ENCODE assay signal across 9 mouse cellular contexts in the genomic region with DNA sequence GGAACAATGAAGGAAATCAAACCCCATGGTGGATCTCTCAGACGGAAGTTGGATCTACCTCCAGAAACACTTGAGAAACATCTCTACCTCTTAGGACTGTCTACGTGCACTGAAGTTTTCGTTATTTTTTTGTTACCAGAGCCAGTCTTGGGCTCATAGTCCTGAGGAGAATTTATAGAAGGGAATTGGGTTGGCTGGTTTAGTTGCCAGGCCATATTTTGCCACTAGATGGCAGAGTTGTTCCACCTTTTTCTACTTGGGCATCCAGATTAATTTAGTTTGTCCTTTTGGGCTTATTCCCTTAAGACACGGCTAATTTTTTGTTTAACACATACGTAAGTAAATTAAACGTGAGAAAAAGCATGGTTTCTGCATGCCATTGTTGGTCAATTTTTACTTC. TPM values are rescaled to one million over a fixed set of nuclear protein-coding genes. Genes with fewer than 3 reads are reported as not detected.
DNase-seq lines count a peak whose midpoint lies in the region; ATAC-seq and TF ChIP-seq lines count a peak whose summit lies in the region.
"Had no signal": no experiment of that assay in that cellular context is flagged by ENCODE, and none has a peak within 500 bp of the region (broad histone marks: within the 10 kb centered on the region; RNA-seq: fewer than 3 reads in every experiment).

No protein-coding gene starts in this region.

- peak; percentile 71 for TF ChIP-seq CTCF in heart, postnatal 0 days (IDR thresholded peaks at IDR 0.05; ENCODE audit: low read depth)

- no peak overlapping the region for H3K4me3 ChIP-seq in liver, embryonic 13.5 days (replicated peaks)
- no peak overlapping the region for H3K4me3 ChIP-seq in liver, embryonic 12.5 days
- no peak overlapping the region for H3K4me3 ChIP-seq in embryonic facial prominence, embryonic 10.5 days
- H3K4me3 ChIP-seq in heart, postnatal 0 days (ENCODE audit: low read depth, low read length): no peak overlapping the region
- no peak overlapping the region for H3K4me3 ChIP-seq in midbrain, embryonic 11.5 days (ENCODE audit: low read depth, low read length)
- H3K4me3 ChIP-seq: lung, embryonic 15.5 days had no signal

- no peak overlapping the region for H3K27ac ChIP-seq in liver, embryonic 13.5 days
- no peak overlapping the region for H3K27ac ChIP-seq in liver, embryonic 12.5 days
- no peak overlapping the region for H3K27ac ChIP-seq in embryonic facial prominence, embryonic 10.5 days (replicated peaks)
- H3K27ac ChIP-seq in heart, postnatal 0 days (ENCODE audit: low read depth): peak overlapping the region; percentile 97; the same call in 1 of the 2 replicates
- no peak overlapping the region for H3K27ac ChIP-seq in midbrain, embryonic 11.5 days (ENCODE audit: low read depth, low read length)

- TF ChIP-seq EP300 in heart, postnatal 0 days (IDR thresholded peaks at IDR 0.05; ENCODE audit: low read depth): no peak

- no peaks in the 10 kb centered on the region for H3K27me3 ChIP-seq in liver, embryonic 13.5 days
- no peaks in the 10 kb centered on the region for H3K27me3 ChIP-seq in liver, embryonic 12.5 days (replicated peaks)
- no peaks in the 10 kb centered on the region for H3K27me3 ChIP-seq in embryonic facial prominence, embryonic 10.5 days (replicated peaks; ENCODE audit: low read depth, poor library complexity, severe bottlenecking)
- no peaks in the 10 kb centered on the region for H3K27me3 ChIP-seq in heart, postnatal 0 days (ENCODE audit: control insufficient read depth, insufficient read depth, low read length)
- no peaks in the 10 kb centered on the region for H3K27me3 ChIP-seq in midbrain, embryonic 11.5 days (ENCODE audit: control insufficient read depth, insufficient read depth, low read length)
- H3K27me3 ChIP-seq: lung, embryonic 15.5 days had no signal

- H3K9ac ChIP-seq in liver, embryonic 13.5 days: no peak overlapping the region
- H3K9ac ChIP-seq in liver, embryonic 12.5 days: no peak overlapping the region
- no peak overlapping the region for H3K9ac ChIP-seq in heart, postnatal 0 days (replicated peaks; ENCODE audit: low read depth, low read length)
- H3K9ac ChIP-seq in midbrain, embryonic 11.5 days (ENCODE audit: low read length): no peak overlapping the region
- H3K9ac ChIP-seq: lung, embryonic 15.5 days had no signal

- no peak for ATAC-seq in liver, embryonic 13.5 days (ENCODE audit: low read depth)
- ATAC-seq in liver, embryonic 12.5 days: no peak
- ATAC-seq in heart, postnatal 0 days (ENCODE audit: insufficient read depth, low read depth): no peak
- ATAC-seq in midbrain, embryonic 11.5 days (ENCODE audit: low FRiP score): 0 out of 2 replicates have a peak, but pooled peaks have one; percentile 14

- no peaks in the 10 kb centered on the region for H3K4me1 ChIP-seq in liver, embryonic 13.5 days (replicated peaks)
- no peaks in the 10 kb centered on the region for H3K4me1 ChIP-seq in liver, embryonic 12.5 days
- peaks cover 21% of the 10 kb centered on the region for H3K4me1 ChIP-seq in embryonic facial prominence, embryonic 10.5 days
- H3K4me1 ChIP-seq in heart, postnatal 0 days (ENCODE audit: control insufficient read depth, insufficient read depth): peaks cover 7% of the 10 kb centered on the region; the same call in 1 of the 2 replicates
- H3K4me1 ChIP-seq in midbrain, embryonic 11.5 days (ENCODE audit: control insufficient read depth, insufficient read depth, low read length): peaks cover 8% of the 10 kb centered on the region; the same call in 1 of the 2 replicates

- no peak overlapping the region for H3K4me2 ChIP-seq in liver, embryonic 13.5 days
- H3K4me2 ChIP-seq in liver, embryonic 12.5 days: no peak overlapping the region
- H3K4me2 ChIP-seq in heart, postnatal 0 days (ENCODE audit: low read depth, low read length): no peak overlapping the region
- no peak overlapping the region for H3K4me2 ChIP-seq in midbrain, embryonic 11.5 days
- H3K4me2 ChIP-seq: lung, embryonic 15.5 days had no signal

- H3K36me3 ChIP-seq in liver, embryonic 13.5 days: no peaks in the 10 kb centered on the region
- H3K36me3 ChIP-seq in liver, embryonic 12.5 days: no peaks in the 10 kb centered on the region
- H3K36me3 ChIP-seq in embryonic facial prominence, embryonic 10.5 days (replicated peaks): no peaks in the 10 kb centered on the region
- H3K36me3 ChIP-seq in heart, postnatal 0 days (replicated peaks; ENCODE audit: control insufficient read depth, insufficient read depth, low read length): no peaks in the 10 kb centered on the region
- no peaks in the 10 kb centered on the region for H3K36me3 ChIP-seq in midbrain, embryonic 11.5 days (ENCODE audit: control insufficient read depth, insufficient read depth, low read length)
- H3K36me3 ChIP-seq: lung, embryonic 15.5 days had no signal

- no peaks in the 10 kb centered on the region for H3K9me3 ChIP-seq in liver, embryonic 13.5 days (replicated peaks)
- H3K9me3 ChIP-seq in liver, embryonic 12.5 days (replicated peaks): no peaks in the 10 kb centered on the region
- no peaks in the 10 kb centered on the region for H3K9me3 ChIP-seq in embryonic facial prominence, embryonic 10.5 days
- H3K9me3 ChIP-seq in heart, postnatal 0 days (replicated peaks; ENCODE audit: control insufficient read depth, low read length): no peaks in the 10 kb centered on the region
- H3K9me3 ChIP-seq in midbrain, embryonic 11.5 days (ENCODE audit: control insufficient read depth, low read length): no peaks in the 10 kb centered on the region
- H3K9me3 ChIP-seq: lung, embryonic 15.5 days had no signal

- 21% methylated on average over 6 of the region's 6 CpGs for WGBS in liver, embryonic 13.5 days (ENCODE audit: insufficient replicate concordance)
- 19% methylated on average over 6 of the region's 6 CpGs for WGBS in liver, embryonic 12.5 days (ENCODE audit: insufficient replicate concordance)
- 30% methylated on average over 6 of the region's 6 CpGs for WGBS in embryonic facial prominence, embryonic 10.5 days
- WGBS in heart, postnatal 0 days: 11% methylated on average over 6 of the region's 6 CpGs
- WGBS in midbrain, embryonic 11.5 days: 28% methylated on average over 6 of the region's 6 CpGs

- peak; percentile 16 for DNase-seq in liver, embryonic 13.5 days
- peak; percentile 62 to 69 for DNase-seq in adrenal gland, postnatal 36 days
- DNase-seq in embryonic facial prominence, embryonic 10.5 days (ENCODE audit: low spot score): peak; percentile 56
- DNase-seq in heart, postnatal 0 days (ENCODE audit: low spot score): peak; percentile 54
- DNase-seq in layer of hippocampus, postnatal 14 days (ENCODE audit: low spot score in 2 of 2): peak; percentile 71 to 80
- peak; percentile 98 for DNase-seq in midbrain, embryonic 11.5 days (ENCODE audit: low spot score, missing footprints)
- peak; percentile 34 for DNase-seq in thymus, postnatal 14 days

RNA-seq across cellular contexts. Expression of gene Tmem170b, which starts 37.1 kb away (rescaled TPM):
- 4.5 and 5.9 TPM in 2 replicates for polyA plus RNA-seq in liver, embryonic 13.5 days (2015; fragmentation: Nextera tagmentation; extraction: Ambion mirVana)
- polyA plus RNA-seq in liver, embryonic 12.5 days (2016; fragmentation: Nextera tagmentation; extraction: Ambion mirVana): 7.3 and 7.6 TPM in 2 replicates
- 10 to 100 TPM; 23.0 to 29.0 TPM for total RNA-seq in adrenal gland, postnatal 36 days (2021)
- polyA plus RNA-seq in embryonic facial prominence, embryonic 10.5 days (2016; fragmentation: Nextera tagmentation; extraction: Ambion mirVana): 9.9 and 10.2 TPM in 2 replicates
- total RNA-seq in heart, postnatal 0 days (2014; rRNA removed; ENCODE audit: low replicate concordance): 4.4 and 5.3 TPM in 2 replicates
- 7.9 and 8.1 TPM in 2 replicates for polyA plus RNA-seq in heart, postnatal 0 days (2015; fragmentation: Nextera tagmentation; extraction: Ambion mirVana)
- total RNA-seq in layer of hippocampus, postnatal 14 days (2021): 10 to 100 TPM; 84.1 to 88.0 TPM
- polyA plus RNA-seq in midbrain, embryonic 11.5 days (2014; fragmentation: Nextera tagmentation; extraction: Ambion mirVana): 23.8 and 25.9 TPM in 2 replicates

Comparison
In these comparisons a context has a peak if more than half of its experiments do, and no peak if none do; other contexts are left out.
1. DNase-seq: peak in every context shown above with its lines; median percentile 98 in midbrain, embryonic 11.5 days; 76 in layer of hippocampus, postnatal 14 days; 66 in adrenal gland, postnatal 36 days; 56 in embryonic facial prominence, embryonic 10.5 days; 54 in heart, postnatal 0 days; 34 in thymus, postnatal 14 days; 16 in liver, embryonic 13.5 days.